Mouse (Mus musculus) forebrain, embryonic 16.5 days (tissue): ENCODE results near the gene Tbc1d22b. TPM values are rescaled to one million over a fixed set of nuclear protein-coding genes. Genes with fewer than 3 reads are reported as not detected.
"Not testable (repeated sequence)": the region's sequence is repeated elsewhere in the genome, so short reads cannot be mapped to it uniquely, and the experiment has no call there.

Experiments
- ATAC-seq: fragments of 200-750 bp; cut with Nextera tagmentation; 2 replicates; pipeline ENCODE4 v1.8.0; 2017; ENCODE audit warnings: mild to moderate bottlenecking, moderate library complexity
- H3K27ac ChIP-seq: fragments of 300-500 bp; sonication (generic); 2 replicates; pipeline ENCODE4 v1.5.1; 2014; ENCODE audit warnings: low read length, control low read depth
- H3K27me3 ChIP-seq: fragments of 300-500 bp; sonication (generic); replicated peaks from 2 replicates; pipeline ENCODE4 v1.6.1; 2014; ENCODE audit warnings: low read length; ENCODE audit not compliant: control insufficient read depth, insufficient read depth
- H3K36me3 ChIP-seq: fragments of 300-500 bp; sonication (generic); 2 replicates; pipeline ENCODE4 v1.6.1; 2014; ENCODE audit not compliant: control insufficient read depth, insufficient read depth
- H3K4me1 ChIP-seq: fragments of 300-500 bp; sonication (generic); replicated peaks from 2 replicates; pipeline ENCODE4 v1.6.1; 2014; ENCODE audit warnings: low read length; ENCODE audit not compliant: control insufficient read depth, insufficient read depth
- H3K4me2 ChIP-seq: fragments of 300-500 bp; sonication (generic); 2 replicates; pipeline ENCODE4 v1.6.1; 2014; ENCODE audit warnings: mild to moderate bottlenecking, low read length, control low read depth
- H3K4me3 ChIP-seq: fragments of 300-500 bp; sonication (generic); replicated peaks from 2 replicates; pipeline ENCODE4 v1.5.1; 2014; ENCODE audit warnings: mild to moderate bottlenecking, low read length, control low read depth
- H3K9ac ChIP-seq: fragments of 300-500 bp; sonication (generic); replicated peaks from 2 replicates; pipeline ENCODE4 v1.6.1; 2014; ENCODE audit warnings: low read depth, low read length, control low read depth
- H3K9me3 ChIP-seq: fragments of 300-500 bp; sonication (generic); 2 replicates; pipeline ENCODE4 v1.6.1; 2016; ENCODE audit warnings: low read length; ENCODE audit not compliant: control insufficient read depth
- WGBS: fragments of 180-500 bp; shearing (Covaris S2); extraction: QIAGEN DNeasy Blood & Tissue Kit; methylation state at CpG from one replicate; pipeline ENCODE4 v1.1.7; 2014; 5-methylcytosine and 5-hydroxymethylcytosine counted together
- polyA plus RNA-seq: library from polyadenylated mRNA; unstranded; fragments of >200 nt; fragmentation: Nextera tagmentation; extraction: Ambion mirVana; gene quantifications from 2 replicates; pipeline ENCODE4 v1.2.1, GENCODE M21; 2015

The Tbc1d22b gene
- polyA plus RNA-seq, 1 experiment from 2014 or later, result 25.9 TPM

DNA sequence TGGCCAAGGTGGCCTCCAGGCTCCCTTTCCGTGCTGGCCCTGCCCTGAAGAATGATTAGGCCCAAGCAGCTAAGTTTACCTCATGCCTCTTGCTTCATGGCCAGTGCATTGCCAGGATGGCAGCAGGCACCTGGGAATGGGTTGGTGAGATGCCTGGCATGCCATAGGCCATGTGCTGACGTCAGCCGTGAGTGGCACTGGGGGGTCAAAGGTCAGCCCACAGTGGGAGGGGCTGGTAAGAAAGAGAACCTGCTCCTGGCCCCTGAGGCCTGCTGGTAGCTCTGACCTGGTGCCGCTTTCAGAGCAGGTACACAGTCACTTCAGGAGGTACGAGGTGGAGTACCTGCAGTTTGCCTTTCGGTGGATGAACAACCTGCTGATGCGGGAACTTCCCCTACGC, 50.0 kb downstream of the Tbc1d22b start:
- Histone ChIP-seq H3K9ac (no peak overlapping the region), H3K36me3 (peaks cover 9% of the 10 kb centered on the region), H3K9me3 (no peaks in the 10 kb centered on the region), H3K4me3 (no peak overlapping the region), H3K27me3 (no peaks in the 10 kb centered on the region), H3K27ac (no peak overlapping the region), H3K4me1 (peaks cover 2% of the 10 kb centered on the region; the same call in 1 of the 2 replicates), H3K4me2 (no peak overlapping the region)
- no peak for ATAC-seq
- 88% methylated on average over 8 of the region's 8 CpGs for WGBS

GRCm38 (mm10) chr17:29601391-29601790, 51.8 kb downstream of the Tbc1d22b start:
- H3K4me1 ChIP-seq, result peaks cover 2% of the 10 kb centered on the region; the same call in 1 of the 2 replicates
- no peak for ATAC-seq
- no peaks in the 10 kb centered on the region for H3K27me3 ChIP-seq
- no peak overlapping the region for H3K27ac ChIP-seq
- H3K36me3 ChIP-seq, result peaks cover 6% of the 10 kb centered on the region
- no peak overlapping the region for H3K9ac ChIP-seq
- H3K9me3 ChIP-seq, result no peaks in the 10 kb centered on the region
- no peak overlapping the region for H3K4me3 ChIP-seq
- WGBS, result 86% methylated on average over 4 of the region's 4 CpGs
- H3K4me2 ChIP-seq, result no peak overlapping the region

DNA sequence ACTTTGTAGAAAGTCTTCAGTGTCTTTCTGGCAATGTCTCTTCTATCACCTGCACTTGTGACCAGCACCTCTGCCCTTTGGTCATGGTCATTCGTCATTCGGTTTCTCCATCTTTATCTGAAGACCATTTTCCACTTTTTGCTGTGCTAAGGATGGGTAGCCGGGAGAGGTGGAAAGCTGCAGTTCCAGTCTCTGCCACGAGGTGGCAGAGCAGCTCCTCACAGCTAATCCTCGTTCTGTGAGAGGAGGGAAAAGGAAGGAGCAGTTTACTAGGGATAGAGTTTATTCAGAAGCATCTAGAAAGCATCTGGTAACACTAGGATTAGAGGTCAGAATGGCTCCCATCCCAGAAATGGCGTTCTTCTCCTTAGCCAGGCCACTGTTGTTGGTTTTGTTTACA, 53.7 kb downstream of the Tbc1d22b start:
- Histone ChIP-seq H3K36me3 (peaks cover 6% of the 10 kb centered on the region), H3K4me3 (no peak overlapping the region), H3K27ac (no peak overlapping the region), H3K27me3 (no peaks in the 10 kb centered on the region), H3K4me2 (no peak overlapping the region), H3K4me1 (no peaks in the 10 kb centered on the region), H3K9me3 (no peaks in the 10 kb centered on the region), H3K9ac (no peak overlapping the region)
- 23% methylated on average over 6 of the region's 6 CpGs for WGBS
- ATAC-seq, result peak; percentile 64; the same call in 1 of the 2 replicates

DNA sequence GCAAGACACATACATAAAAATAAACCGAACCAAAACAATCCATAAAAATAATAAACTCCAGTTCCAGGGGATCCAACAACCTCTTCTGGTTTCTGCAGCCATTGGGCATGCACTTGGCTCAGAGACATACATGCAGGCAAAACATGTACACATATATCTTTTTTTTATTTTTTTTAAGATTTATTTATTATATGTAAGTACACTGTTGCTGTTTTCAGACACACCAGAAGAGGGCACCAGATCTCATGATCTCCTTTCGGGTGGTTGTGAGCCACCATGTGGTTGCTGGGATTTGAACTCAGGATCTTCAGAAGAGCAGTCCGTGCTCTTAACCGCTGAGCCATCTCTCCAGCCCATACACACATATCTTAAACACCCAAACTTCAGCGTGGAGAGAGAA, 63.9 kb downstream of the Tbc1d22b start:
- not testable (repeated sequence) for H3K9me3 ChIP-seq, H3K9ac ChIP-seq, H3K27ac ChIP-seq, ATAC-seq, H3K4me2 ChIP-seq, H3K36me3 ChIP-seq, H3K4me3 ChIP-seq, H3K27me3 ChIP-seq
- WGBS, result 91% methylated on average over 5 of the region's 5 CpGs
- H3K4me1 ChIP-seq, result peaks cover 31% of the 10 kb centered on the region

DNA sequence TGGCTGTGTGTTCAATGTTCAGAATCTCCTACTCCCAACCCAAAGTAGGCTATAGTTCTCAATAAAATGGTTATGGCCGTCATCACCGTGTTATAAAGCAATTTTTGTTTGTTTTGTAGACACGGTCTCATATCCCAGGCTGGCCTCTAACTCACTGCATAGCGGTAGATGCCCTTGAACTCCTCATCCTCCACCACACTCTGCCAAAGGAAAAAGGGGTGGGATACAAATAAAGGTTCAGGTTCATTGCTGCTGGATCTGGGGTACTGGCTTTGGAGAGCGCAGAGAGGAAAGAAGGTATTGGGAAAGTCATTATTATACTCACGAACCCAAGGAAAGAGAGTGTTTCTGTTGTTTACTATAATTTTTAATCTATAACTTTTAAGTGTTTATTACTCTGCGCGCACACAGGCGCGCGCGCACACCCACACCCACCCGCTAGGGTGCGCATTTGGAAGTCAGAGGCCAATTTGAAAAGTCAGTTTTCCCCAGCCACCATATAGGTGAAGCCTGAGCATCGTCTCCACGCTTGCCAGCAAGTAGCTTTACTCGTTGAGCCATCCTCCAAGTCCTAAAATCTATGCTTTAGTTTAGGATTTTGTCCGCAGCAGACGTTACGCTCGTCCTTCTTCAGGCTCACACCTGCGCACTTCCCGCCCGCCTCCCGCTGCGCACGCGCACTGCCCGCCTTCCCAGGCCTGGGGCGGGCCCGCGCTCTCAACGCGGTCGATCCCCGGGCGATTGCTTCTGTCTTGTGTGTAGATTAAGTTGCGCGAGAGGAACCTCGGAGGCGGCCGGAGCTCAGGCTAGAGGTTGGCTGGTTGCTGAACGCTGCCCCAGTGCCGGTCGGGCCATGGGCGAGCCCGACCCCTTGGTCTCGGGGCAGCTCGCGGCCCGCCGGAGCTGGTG, 64.8 kb downstream of the Tbc1d22b start, which contains the start of the genes Rnf8 and Gm28043:
TSS of gene Rnf8 (plus strand) at position 676 of the 909 bp plus-strand sequence.
TSS of gene Gm28043 (plus strand) at position 762 of the 909 bp plus-strand sequence.
- Histone ChIP-seq H3K4me2 (peak within 1 kb of the TSS; percentile 78), H3K4me3 (peak within 1 kb of the TSS; percentile 90), H3K4me1 (peaks cover 31% of the 10 kb centered on the region), H3K36me3 (no peaks in the 10 kb centered on the region), H3K27ac (peak within 1 kb of the TSS; percentile 93), H3K9ac (peak within 1 kb of the TSS; percentile 98), H3K9me3 (no peaks in the 10 kb centered on the region), H3K27me3 (no peaks in the 10 kb centered on the region)
- 2% methylated on average over 52 of the region's 52 CpGs for WGBS
- ATAC-seq, result peak; percentile 97

GRCm38 (mm10) chr17:29615024-29615551, 65.5 kb downstream of the Tbc1d22b start:
- Histone ChIP-seq H3K4me1 (peaks cover 31% of the 10 kb centered on the region), H3K9me3 (no peaks in the 10 kb centered on the region), H3K36me3 (no peaks in the 10 kb centered on the region), H3K27me3 (no peaks in the 10 kb centered on the region), H3K27ac (peak overlapping the region; percentile 93), H3K9ac (peak overlapping the region; percentile 98), H3K4me3 (peak overlapping the region; percentile 90), H3K4me2 (peak overlapping the region; percentile 78)
- WGBS, result 0% methylated on average over 43 of the region's 43 CpGs
- ATAC-seq, result no peak; the same call in 1 of the 2 replicates

GRCm38 (mm10) chr17:29615616-29616015, 66.0 kb downstream of the Tbc1d22b start:
- Histone ChIP-seq H3K27ac (peak overlapping the region; percentile 30), H3K4me1 (peaks cover 31% of the 10 kb centered on the region), H3K9ac (peak overlapping the region; percentile 98), H3K4me3 (peak overlapping the region; percentile 90), H3K27me3 (no peaks in the 10 kb centered on the region), H3K4me2 (peak overlapping the region; percentile 78), H3K9me3 (no peaks in the 10 kb centered on the region), H3K36me3 (no peaks in the 10 kb centered on the region)
- WGBS, result 3% methylated on average over 4 of the region's 4 CpGs
- ATAC-seq, result no peak

GRCm38 (mm10) chr17:29619231-29619630, 69.6 kb downstream of the Tbc1d22b start:
- Histone ChIP-seq H3K36me3 (peaks cover 22% of the 10 kb centered on the region), H3K27me3 (no peaks in the 10 kb centered on the region), H3K4me2 (no peak overlapping the region), H3K9ac (no peak overlapping the region), H3K27ac (no peak overlapping the region), H3K9me3 (no peaks in the 10 kb centered on the region), H3K4me1 (peaks cover 28% of the 10 kb centered on the region), H3K4me3 (no peak overlapping the region)
- 93% methylated on average over 3 of the region's 3 CpGs for WGBS
- no peak for ATAC-seq

DNA sequence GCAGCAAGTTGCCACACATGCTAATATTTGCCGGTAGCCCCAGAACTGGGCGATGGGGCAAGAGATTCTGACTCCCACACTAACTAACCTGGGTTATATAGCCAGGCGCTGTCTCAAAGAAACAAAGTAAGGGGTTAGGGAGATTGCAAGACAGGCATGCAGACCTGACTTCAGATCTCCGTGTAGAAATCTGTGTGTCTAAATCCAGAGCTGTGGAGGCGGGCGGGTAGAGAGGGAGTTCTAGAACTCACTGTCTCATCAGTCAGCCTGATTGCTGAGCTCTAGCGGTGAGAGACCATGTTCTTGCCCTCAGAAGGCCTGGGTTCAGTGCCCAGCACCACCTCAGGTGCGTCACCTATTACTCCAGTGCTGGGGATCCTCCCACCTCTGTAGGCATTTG, 73.9 kb downstream of the Tbc1d22b start:
- H3K4me1 ChIP-seq, result no peaks in the 10 kb centered on the region
- peaks cover 28% of the 10 kb centered on the region for H3K36me3 ChIP-seq
- no peak for ATAC-seq
- WGBS, result 95% methylated on average over 8 of the region's 8 CpGs
- H3K4me2 ChIP-seq, result no peak overlapping the region
- H3K4me3 ChIP-seq, result no peak overlapping the region
- no peak overlapping the region for H3K27ac ChIP-seq
- H3K27me3 ChIP-seq, result no peaks in the 10 kb centered on the region
- no peaks in the 10 kb centered on the region for H3K9me3 ChIP-seq
- H3K9ac ChIP-seq, result no peak overlapping the region
